Mouse (Mus musculus) retina, embryonic 14.5 days (tissue): ENCODE results near the gene Ankrd53.
"Not testable (repeated sequence)": the region's sequence is repeated elsewhere in the genome, so short reads cannot be mapped to it uniquely, and the experiment has no call there.

Source experiments
- DNase-seq: peaks from one replicate; pipeline ENCODE4 v3.0.0-alpha.2; 2015; ENCODE audit warnings: low spot score

Gene Ankrd53

DNA sequence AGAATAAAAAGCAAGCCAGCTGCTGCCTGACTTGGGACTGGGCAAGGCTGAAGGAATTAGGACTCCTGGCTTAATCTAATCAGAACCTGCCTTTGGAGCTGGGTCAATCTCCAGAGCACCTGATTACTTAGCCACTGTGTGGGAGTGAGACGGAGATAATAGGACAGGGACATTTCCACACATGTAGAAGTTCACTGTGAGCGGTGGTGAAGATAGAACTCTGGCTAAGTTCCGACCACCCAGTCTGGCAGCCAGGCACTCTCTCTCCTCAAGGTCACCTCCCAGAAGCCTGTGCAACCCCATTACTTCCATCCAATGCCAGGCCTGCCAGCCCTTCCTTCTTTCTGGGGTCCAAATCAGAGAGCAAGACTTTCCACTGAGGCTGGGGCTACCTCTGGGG lies 4.5 kb downstream of the Ankrd53 start:
- DNase-seq: no peak

DNA sequence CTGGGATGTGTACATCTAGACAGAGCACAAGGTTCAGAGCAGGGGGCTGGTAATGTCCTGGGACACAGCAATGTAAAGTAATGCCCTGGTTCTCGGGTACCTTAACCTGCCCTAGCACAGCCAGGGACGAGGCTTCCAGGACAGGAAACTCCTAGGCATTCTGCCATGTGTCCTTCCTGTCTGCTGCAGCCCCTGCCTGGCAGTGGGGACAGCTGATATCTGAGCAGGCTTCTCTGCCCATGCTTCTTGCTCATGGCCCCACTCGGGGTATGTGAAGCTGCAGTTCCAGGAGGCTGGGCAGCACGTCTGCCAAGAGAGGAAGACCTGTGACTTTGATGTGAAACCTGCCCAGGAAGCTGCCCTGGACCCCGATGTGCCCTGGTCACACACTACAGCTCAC lies 6.0 kb downstream of the Ankrd53 start:
- no peak for DNase-seq

DNA sequence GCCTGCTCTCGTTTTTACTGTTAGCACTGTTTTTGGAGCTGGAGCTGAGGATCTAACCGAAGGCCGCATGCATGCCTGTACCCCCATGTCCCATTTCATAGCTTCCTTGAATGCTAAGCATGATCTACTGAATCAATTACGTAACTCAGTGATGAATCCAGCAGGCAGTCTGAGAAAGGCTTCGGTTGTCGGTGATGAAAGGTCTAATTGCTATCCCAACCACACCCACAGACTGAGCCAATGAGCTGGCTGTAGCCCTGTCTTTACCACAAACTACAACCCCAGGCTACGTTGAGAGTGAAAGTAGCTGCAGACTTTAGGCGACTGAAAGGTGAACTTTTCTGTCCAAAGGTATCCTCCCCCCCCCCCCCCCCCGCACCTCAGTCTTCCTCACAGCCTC lies 11.7 kb downstream of the Ankrd53 start:
- no peak for DNase-seq

DNA sequence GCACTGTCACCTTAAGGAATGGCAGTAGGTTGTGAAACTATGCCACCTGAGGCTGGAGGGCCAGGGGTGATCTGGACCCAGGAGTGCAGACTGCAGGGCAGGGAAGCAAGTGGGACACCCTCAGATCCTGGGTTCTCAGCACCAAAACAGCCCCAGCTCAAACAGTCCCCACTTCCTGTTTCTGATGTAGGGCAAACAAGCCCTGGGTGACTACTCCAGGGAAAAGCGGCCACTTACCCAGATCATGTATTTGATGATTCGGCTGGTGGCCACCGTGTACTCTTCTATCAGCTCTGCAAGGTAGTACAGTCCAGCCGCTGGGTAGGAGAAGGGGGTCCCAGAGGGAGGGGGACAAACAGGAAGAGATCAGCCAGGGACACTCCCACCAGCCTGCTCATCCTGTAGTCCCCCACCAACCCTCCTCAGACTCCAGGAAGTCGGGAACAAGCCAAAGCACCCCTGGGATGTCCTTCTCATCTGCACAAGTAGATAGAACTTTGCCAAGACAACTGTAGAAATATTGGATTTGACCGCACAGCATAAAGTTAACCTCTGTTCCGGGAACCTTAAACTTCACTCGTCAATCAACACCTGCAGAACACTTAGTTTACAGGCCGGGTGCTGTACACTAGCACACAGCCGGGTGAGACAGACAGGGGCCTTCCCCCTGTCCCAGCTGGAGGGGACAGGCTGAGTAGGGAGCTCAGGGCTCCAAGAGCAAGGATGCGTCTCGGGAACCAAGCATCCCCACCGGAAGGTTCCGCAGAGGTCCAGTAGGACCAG lies 12.5 kb downstream of the Ankrd53 start:
- DNase-seq: no peak

DNA sequence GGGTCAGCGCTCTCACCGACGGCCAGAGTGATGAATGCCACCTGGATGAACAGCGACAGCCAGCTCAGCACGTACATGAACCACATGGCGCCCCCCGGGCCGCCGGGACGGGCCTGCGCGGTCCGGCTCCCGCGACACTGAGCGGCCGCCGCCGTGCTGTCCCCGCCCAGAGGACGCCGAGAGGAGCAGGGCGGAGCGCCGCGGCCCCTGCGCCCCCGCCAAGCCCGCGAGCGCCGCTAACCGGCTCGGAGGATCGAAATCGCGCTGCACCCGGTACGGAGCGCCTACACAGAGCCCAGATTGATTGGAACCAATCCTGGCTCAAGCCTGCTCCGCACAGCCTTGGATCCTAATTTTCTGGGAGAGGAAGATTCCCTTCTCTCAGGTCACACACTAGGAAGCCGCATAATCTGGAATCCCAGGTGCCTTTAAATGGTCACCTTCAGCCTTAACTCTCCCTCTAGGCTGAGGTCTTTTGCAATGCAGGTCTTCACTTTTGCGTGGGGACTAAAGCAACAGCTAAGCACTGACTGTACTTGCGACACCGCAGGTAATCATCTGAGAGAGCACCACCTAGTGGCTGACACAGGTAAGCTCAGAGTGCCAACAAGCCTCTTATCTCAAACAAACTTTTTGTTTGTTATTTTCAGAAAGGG lies 13.3 kb downstream of the Ankrd53 start, which contains the start of gene Tex261:
TSS of gene Tex261 (minus strand) at position 176 of the 656 bp plus-strand sequence.
- peak; percentile 93 for DNase-seq

DNA sequence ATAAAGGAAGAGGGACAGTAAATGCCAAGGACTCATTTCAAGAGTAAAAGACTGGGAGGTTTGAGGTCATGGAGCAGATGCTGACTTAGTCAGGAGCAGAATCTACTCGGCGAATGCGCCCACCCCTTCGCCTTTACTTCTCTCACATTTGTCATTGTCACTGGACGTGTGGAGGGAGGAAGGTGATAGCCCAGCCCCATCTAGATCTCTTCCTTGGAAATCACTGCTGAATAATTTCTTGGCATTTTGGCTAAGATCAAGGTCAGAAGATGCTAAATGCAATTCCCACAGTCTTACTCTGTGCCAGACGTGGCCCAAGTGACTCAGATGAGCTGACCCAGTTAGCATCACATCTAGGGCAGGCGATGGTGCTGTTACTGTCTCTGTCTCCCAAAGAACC lies 15.9 kb downstream of the Ankrd53 start:
- no peak for DNase-seq

DNA sequence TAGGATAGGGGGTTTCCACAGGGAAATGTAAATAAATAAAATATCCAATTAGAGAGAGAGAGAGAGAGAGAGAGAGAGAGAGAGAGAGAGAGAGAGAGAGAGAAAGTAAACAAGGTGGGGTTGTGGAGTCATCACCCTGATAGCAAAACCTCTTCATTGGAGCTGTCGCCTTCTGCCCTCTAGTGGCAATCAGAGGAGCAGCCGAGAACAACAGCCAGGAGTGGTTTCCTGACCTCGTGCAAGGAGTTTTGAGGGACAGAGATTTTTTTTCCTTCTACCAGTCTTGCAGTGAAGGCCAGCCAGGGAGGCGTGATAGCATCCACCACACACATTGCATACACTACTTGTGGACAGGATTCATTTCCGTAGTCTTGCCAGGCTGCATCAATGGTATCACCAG lies 16.6 kb downstream of the Ankrd53 start:
- peak; percentile 79 for DNase-seq

DNA sequence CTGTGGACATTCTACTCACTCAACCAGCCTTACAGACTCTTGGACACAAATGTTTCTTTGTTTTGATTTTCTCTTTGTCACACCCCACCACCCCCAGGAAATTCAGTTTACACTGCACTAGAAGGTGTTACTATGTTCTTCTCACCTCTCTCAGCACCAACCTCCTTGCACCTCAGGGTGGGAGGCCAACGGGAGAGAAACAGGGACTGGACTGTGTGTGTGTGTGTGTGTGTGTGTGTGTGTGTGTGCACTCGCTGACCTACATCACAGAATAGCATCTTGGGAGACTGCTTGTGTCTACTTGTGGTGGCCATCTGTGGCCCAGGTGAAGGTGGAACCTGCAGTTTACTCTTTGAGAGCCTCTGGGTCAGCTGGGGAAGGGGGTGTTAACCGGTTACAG lies 24.0 kb downstream of the Ankrd53 start:
- DNase-seq: no peak

DNA sequence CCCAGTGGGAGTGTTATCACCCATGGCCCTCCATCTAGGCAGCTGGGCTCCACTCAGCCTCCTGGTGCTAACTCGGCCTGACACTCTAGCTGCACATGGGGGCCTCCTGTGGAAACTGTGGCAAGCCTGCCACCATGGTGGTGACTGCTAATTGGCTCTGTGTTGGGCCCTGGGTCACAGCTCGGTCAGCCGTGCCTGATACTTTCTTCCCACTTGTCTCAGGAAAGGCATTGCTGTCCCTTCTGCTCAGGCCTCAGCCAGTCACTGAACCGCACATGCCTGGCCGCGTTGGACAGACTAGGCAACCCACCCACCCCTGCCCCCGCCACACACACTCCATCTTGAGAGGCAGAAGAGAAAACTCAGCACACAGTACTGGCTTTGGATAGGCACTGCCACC lies 26.1 kb downstream of the Ankrd53 start:
- DNase-seq: peak; percentile 96

DNA sequence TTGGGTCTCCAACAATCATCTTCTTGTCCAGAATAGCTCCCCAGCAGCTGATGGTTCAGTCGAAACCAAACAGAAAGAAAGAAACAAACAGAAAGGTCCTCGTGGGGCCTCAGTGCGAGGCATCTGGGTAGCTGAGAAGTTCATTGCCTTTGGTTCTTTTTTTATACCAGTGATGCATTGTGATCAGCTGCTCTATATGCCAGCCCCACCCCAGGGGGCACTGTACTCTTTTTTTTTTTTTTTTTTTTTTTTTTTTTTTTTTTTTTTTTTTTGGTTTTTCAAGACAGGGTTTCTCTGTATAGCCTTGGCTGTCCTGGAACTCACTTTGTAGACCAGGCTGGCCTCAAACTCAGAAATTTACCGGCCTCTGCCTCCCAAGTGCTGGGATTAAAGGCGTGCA lies 28.1 kb downstream of the Ankrd53 start:
- not testable (repeated sequence) for DNase-seq

DNA sequence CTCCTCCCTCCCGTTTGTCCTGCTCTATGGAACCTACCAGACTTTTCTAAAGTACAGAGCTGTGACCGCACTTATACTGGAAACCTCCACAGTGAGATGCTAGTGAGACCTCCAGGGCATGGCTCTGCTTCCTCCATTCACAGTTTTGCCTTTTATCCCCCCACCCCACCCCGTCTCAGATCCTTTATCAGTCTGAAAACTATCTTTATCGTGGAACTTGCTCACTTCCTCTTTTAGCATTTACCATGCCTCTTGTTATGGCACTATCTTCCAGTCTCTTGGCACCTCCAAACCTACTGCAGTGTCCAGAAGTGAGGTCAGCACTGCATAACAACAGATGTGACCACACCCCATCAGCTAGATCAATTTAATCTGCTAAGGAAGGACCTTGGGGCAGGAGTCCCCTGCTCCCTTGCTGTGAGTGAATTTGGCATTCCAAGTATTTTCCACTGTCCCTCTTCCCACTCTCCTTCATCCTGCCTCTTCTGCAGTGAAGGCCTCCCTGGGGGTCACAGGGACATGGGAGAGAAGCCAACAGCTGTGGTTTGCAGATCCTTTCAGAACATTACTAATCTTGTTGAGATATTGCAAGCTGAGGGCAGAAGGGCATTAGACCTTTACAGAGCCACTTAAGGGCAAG lies 28.9 kb downstream of the Ankrd53 start:
- DNase-seq: no peak

DNA sequence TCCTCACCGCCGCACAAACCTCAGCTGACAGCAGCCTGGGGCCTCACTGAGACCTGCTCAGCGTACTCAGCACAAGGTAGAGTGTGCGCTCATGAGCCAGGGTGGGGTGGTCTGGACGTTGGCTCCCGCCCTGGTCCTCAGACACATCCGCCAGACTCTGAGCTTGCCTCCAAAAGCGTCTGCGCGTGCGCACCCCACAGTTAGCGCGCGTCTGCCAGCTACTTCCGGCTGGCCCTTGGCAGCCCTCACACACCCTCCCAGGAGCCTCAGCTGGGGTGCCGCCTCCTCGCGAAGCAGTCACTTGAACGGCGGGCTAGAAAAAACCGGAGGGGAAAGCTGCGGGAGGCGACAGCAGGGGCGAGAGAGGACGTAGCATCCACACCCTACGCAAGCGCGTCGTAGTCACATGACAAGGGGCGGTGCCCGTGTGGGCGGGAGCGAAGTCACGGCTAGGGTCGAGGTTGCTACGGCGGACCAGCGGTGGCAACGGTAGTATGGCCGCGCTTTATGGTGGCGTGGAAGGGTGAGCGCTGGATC lies 32.4 kb downstream of the Ankrd53 start, which contains the start of gene Nagk:
TSS of gene Nagk (plus strand) at position 223 of the 537 bp plus-strand sequence.
- peak; percentile 94 for DNase-seq

DNA sequence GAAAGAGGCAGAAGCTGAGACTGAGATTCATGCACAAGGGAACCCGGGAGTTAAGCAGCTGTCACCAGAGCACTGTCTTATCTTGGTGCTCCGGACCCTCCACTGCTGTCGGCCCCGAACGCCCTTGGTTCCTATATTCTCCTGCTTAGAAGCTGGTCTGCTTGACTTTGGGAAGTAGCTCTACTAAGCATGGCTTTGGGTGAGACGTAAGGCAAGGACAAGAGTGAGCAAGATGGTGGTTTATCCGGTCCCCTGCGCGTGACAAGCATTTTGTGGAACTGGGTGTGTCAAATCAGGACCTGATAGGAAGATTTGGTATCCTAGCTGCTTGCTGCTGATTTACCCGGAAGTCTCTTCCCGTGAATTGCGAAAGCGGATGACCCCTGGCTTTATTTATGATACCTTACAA lies 33.1 kb downstream of the Ankrd53 start:
- DNase-seq: no peak

DNA sequence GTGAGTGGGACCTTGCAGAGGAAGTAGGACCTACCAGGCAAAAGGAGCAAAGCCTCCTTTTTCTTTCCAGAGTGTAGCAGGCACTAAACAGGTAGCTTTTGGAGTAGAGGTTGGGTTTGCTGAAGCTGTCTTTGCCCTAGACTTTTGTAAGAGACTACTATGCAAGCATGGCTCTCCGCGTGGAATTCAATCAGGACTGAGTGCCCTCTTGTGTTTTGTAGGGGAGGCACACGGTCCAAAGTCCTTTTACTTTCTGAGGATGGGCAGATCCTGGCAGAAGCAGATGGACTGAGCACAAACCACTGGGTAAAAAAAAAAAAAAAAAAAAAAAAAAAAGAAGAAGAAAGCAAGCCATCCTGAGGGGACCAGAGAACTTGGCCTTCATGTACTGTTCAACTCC lies 34.2 kb downstream of the Ankrd53 start:
- peak; percentile 32 for DNase-seq

DNA sequence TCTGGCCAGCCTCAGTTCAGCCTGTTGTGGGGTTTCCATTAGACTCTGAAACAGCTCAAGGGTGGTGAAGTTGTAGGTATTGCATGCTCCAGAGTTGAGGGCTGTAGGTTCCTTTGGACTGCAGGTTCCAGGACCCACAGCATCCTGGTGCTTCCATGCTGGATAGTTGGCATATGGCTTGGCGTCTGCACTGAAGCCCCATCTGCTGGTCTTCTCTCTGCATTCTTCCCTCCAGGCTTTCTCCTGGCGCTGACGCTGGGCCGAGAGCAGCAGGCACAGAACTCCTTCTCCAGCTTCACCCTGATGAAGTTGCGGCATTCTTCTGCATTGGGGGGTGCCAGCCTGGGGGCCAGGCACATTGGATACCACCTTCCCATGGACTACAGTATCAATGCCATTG lies 39.6 kb downstream of the Ankrd53 start:
- no peak for DNase-seq

DNA sequence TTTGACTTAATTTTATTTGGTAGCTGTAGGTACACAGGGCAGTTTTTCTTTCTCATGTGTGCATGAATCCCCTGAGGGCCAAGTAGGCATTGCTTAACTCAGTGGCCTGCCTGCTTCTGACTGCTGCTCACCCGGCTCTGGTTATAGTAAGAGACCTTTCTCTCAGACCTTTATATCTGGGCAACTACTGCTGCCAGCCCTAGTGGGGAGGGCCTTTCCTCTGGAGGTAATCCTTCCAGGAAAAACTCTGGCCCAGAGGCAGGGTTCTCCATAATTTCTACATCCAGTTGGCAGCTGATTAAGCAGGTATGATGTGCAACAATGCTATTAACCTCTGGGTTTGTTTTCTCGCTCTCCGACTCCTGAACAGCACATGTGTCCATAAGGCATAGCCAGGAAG lies 40.4 kb downstream of the Ankrd53 start:
- DNase-seq: no peak

DNA sequence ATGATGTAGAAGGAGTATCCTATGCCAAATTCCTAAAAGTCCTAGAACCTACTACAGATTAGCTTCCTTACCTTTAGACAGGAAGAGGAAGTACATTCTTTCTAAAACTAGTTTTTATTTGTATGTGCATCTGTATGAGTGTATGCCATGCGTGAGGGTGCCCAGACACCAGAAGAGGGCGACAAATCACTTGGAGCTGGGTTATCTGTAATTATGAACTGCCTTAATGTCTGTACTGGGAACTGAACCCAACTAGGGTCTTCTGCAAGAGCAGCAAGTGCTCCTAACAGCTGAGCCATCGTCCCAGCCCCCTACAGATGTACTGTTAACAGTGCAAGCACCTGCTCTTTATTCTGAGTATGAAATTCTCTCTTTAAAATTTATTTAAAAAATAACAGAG lies 53.4 kb downstream of the Ankrd53 start:
- DNase-seq: no peak
